Comparison of ENCODE assay signal across 9 mouse cellular contexts in genomic region chr19:37419613-37420012, GRCm38 (mm10). TPM values are rescaled to one million over a fixed set of nuclear protein-coding genes. Genes with fewer than 3 reads are reported as not detected.
DNase-seq lines count a peak whose midpoint lies in the region; ATAC-seq and TF ChIP-seq lines count a peak whose summit lies in the region.
"Had no signal": no experiment of that assay in that cellular context is flagged by ENCODE, and none has a peak within 500 bp of the region (broad histone marks: within the 10 kb centered on the region; RNA-seq: fewer than 3 reads in every experiment).

No protein-coding gene starts in this region.

- peaks cover 3% of the 10 kb centered on the region for H3K36me3 ChIP-seq in kidney, postnatal 0 days (ENCODE audit: insufficient read depth, low read length)

- H3K9ac ChIP-seq in kidney, postnatal 0 days (ENCODE audit: low read depth, low read length): no peak overlapping the region
- H3K9ac ChIP-seq: stomach, embryonic 15.5 days had no signal

- H3K4me3 ChIP-seq in gastrocnemius, adult 2 months: no peak overlapping the region
- H3K4me3 ChIP-seq in cortical plate, adult 2 months (ENCODE audit: insufficient read depth, low read length): no peak overlapping the region
- H3K4me3 ChIP-seq in kidney, postnatal 0 days (replicated peaks; ENCODE audit: low read depth, low read length): no peak overlapping the region
- H3K4me3 ChIP-seq: stomach, embryonic 15.5 days had no signal

- intact Hi-C loops in gastrocnemius, adult 2 months (cut with DNase I): no loop called here

- no peak overlapping the region for H3K4me2 ChIP-seq in kidney, postnatal 0 days (ENCODE audit: low read length)
- H3K4me2 ChIP-seq: stomach, embryonic 15.5 days had no signal

- WGBS in kidney, postnatal 0 days: 38% methylated on average over 3 of the region's 3 CpGs

- TF ChIP-seq POLR2A in cortical plate, adult 2 months (IDR thresholded peaks at IDR 0.05; ENCODE audit: extremely low read depth, insufficient read depth, low read length): no peak

- no peak overlapping the region for H3K27ac ChIP-seq in gastrocnemius, adult 2 months
- no peak overlapping the region for H3K27ac ChIP-seq in cortical plate, adult 2 months (ENCODE audit: insufficient read depth, low read length)
- no peak overlapping the region for H3K27ac ChIP-seq in kidney, postnatal 0 days
- H3K27ac ChIP-seq: stomach, embryonic 15.5 days had no signal

- DNase-seq in gastrocnemius, adult 2 months: peak; percentile 37
- DNase-seq in gastrocnemius, adult 8-10 months (ENCODE audit: low spot score in 2 of 2): no peak
- DNase-seq in 3T3-L1 (ENCODE audit: low read depth, low spot score) (peak; percentile 92), R1 (ENCODE audit: low read depth, low spot score) (peak; percentile 85)
- peak; percentile 76 for DNase-seq in kidney, postnatal 0 days (ENCODE audit: low spot score)
- DNase-seq in thymus, postnatal 0 days (ENCODE audit: low spot score): peak; percentile 74

- H3K27me3 ChIP-seq in kidney, postnatal 0 days (ENCODE audit: insufficient read depth, low read length): no peaks in the 10 kb centered on the region
- H3K27me3 ChIP-seq: stomach, embryonic 15.5 days had no signal

- H3K4me1 ChIP-seq in cortical plate, adult 2 months (ENCODE audit: control insufficient read depth, insufficient read depth, low read length): no peaks in the 10 kb centered on the region
- H3K4me1 ChIP-seq in kidney, postnatal 0 days (replicated peaks; ENCODE audit: insufficient read depth, low read length): no peaks in the 10 kb centered on the region
- H3K4me1 ChIP-seq: stomach, embryonic 15.5 days had no signal

- no peaks in the 10 kb centered on the region for H3K9me3 ChIP-seq in kidney, postnatal 0 days (replicated peaks; ENCODE audit: low read length)
- H3K9me3 ChIP-seq: stomach, embryonic 15.5 days had no signal

- no peak for ATAC-seq in kidney, postnatal 0 days (replicated peaks; ENCODE audit: low FRiP score, low read depth)
- ATAC-seq in megakaryocyte, adult 5-6 weeks (ENCODE audit: poor library complexity, severe bottlenecking): peak; percentile 93

- peak; percentile 86 for TF ChIP-seq CTCF in gastrocnemius, adult 2 months (IDR thresholded peaks at IDR 0.05)
- TF ChIP-seq CTCF in cortical plate, adult 2 months (IDR thresholded peaks at IDR 0.05; ENCODE audit: extremely low read depth, insufficient read depth, low read length): peak; percentile 32; the same call in 1 of the 2 replicates
- TF ChIP-seq CTCF in kidney, postnatal 0 days (IDR thresholded peaks at IDR 0.05; ENCODE audit: low read depth): peak; percentile 82

RNA-seq across cellular contexts. Expression of gene Hhex, which starts 15.0 kb away (rescaled TPM):
- 1 to 10 TPM in 1 of 2 experiments, under 1 TPM in 1; 0.84 to 1.3 TPM for total RNA-seq in gastrocnemius, adult 2 months (2021)
- total RNA-seq in gastrocnemius, adult 8-10 months (2022): 1 to 10 TPM in 3 of 4 experiments, under 1 TPM in 1; 0.92 to 1.4 (median 1.1) TPM
- 2.7 and 2.8 TPM in 2 replicates for polyA plus RNA-seq in cortical plate, adult 2 months (2012; rRNA removed)
- 7.6 and 10.1 TPM in 2 replicates for polyA plus RNA-seq in kidney, postnatal 0 days (2015; fragmentation: Nextera tagmentation; extraction: Ambion mirVana)
- total RNA-seq in megakaryocyte, adult 5-6 weeks (2015): 113 and 118 TPM in 2 replicates
- total RNA-seq in megakaryocyte, adult 5-6 weeks (2017): 26.5 and 34.9 TPM in 2 replicates
- 3.6 and 6.6 TPM in 2 replicates for polyA plus RNA-seq in thymus, postnatal 0 days (2015; fragmentation: Nextera tagmentation; extraction: Ambion mirVana)

RNA-seq across cellular contexts. Expression of gene Kif11, which starts 43.4 kb away (rescaled TPM):
- under 1 TPM; 0.15 to 0.20 TPM for total RNA-seq in gastrocnemius, adult 2 months (2021)
- total RNA-seq in gastrocnemius, adult 8-10 months (2022): under 1 TPM; 0.12 to 0.22 (median 0.15) TPM
- 0.85 and 1.2 TPM in 2 replicates for polyA plus RNA-seq in cortical plate, adult 2 months (2012; rRNA removed)
- polyA plus RNA-seq in kidney, postnatal 0 days (2015; fragmentation: Nextera tagmentation; extraction: Ambion mirVana): 18.5 and 22.4 TPM in 2 replicates
- 128 and 136 TPM in 2 replicates for total RNA-seq in megakaryocyte, adult 5-6 weeks (2015)
- total RNA-seq in megakaryocyte, adult 5-6 weeks (2017): 223 and 233 TPM in 2 replicates
- 66.5 and 76.9 TPM in 2 replicates for polyA plus RNA-seq in thymus, postnatal 0 days (2015; fragmentation: Nextera tagmentation; extraction: Ambion mirVana)

Comparison
In these comparisons a context has a peak if more than half of its experiments do, and no peak if none do; other contexts are left out.
1. DNase-seq: peak in gastrocnemius, adult 2 months (single experiment), 3T3-L1 (single experiment), R1 (single experiment), kidney, postnatal 0 days (single experiment) and thymus, postnatal 0 days (single experiment); none in gastrocnemius, adult 8-10 months (0 of 2).
2. CTCF ChIP-seq: peak in every context shown above with its lines; median percentile 86 in gastrocnemius, adult 2 months; 82 in kidney, postnatal 0 days; 32 in cortical plate, adult 2 months.
3. RNA of gene Hhex, which starts 15.0 kb away (total RNA-seq): 26.5 to 118 TPM in megakaryocyte, adult 5-6 weeks; 0.84 to 1.3 TPM in gastrocnemius, adult 2 months and 0.92 to 1.4 TPM in gastrocnemius, adult 8-10 months; every median in the first group is over 10 times any median in the second.
4. RNA of gene Kif11, which starts 43.4 kb away (total RNA-seq): 128 to 233 TPM in megakaryocyte, adult 5-6 weeks; 0.15 to 0.20 TPM in gastrocnemius, adult 2 months and 0.12 to 0.22 TPM in gastrocnemius, adult 8-10 months; every median in the first group is over 100 times any median in the second.